Mouse (Mus musculus) spleen, embryonic (tissue): ENCODE measurements around the gene Gmcl1.

Experiments
- CTCF ChIA-PET: fragments of 350-600 bp; sonication (Branson Sonifier 250); formaldehyde crosslinking; loops from one replicate; lab custom pipeline; 2022; lab: Charles Lee

Gmcl1 gene

GRCm38 (mm10) chr6:86665560-86666307 lies 67.4 kb downstream of the Gmcl1 start:
- CTCF ChIA-PET = interaction anchor here (0.7 kb wide), 1 partner anchor 65 kb away, joined by 12 read pairs; no protein-coding TSS in a partner anchor

GRCm38 (mm10) chr6:86665076-86665475 lies 68.1 kb downstream of the Gmcl1 start:
- CTCF ChIA-PET = interaction anchor here (0.7 kb wide), 1 partner anchor 64 kb away, joined by 12 read pairs; no protein-coding TSS in a partner anchor

- CTCF ChIA-PET = no interaction called here
Observed at GRCm38 (mm10) chr6:86660161-86660877, 72.9 kb downstream of the Gmcl1 start.

- CTCF ChIA-PET = no interaction called here
Observed at GRCm38 (mm10) chr6:86658501-86658900, 74.7 kb downstream of the Gmcl1 start.

GRCm38 (mm10) chr6:86654270-86654916 lies 78.8 kb downstream of the Gmcl1 start:
- CTCF ChIA-PET = interaction anchor here (0.5 kb wide), 1 partner anchor 267 kb away, joined by 5 read pairs; no protein-coding TSS in a partner anchor

- CTCF ChIA-PET = no interaction called here
Observed at GRCm38 (mm10) chr6:86653026-86653425, 80.2 kb downstream of the Gmcl1 start.

- CTCF ChIA-PET = interaction anchor here (0.7 to 0.8 kb wide), 3 partner anchors 10 to 661 kb away, joined by 4 to 5 read pairs (median 5); no protein-coding TSS in a partner anchor
Observed at GRCm38 (mm10) chr6:86646143-86646542, 87.0 kb downstream of the Gmcl1 start.

- CTCF ChIA-PET = interaction anchor here (0.6 to 0.8 kb wide), 2 partner anchors 197 to 661 kb away, joined by 4 to 7 read pairs; no protein-coding TSS in a partner anchor
Observed at GRCm38 (mm10) chr6:86645551-86645950, 87.6 kb downstream of the Gmcl1 start.

GRCm38 (mm10) chr6:86644775-86645400 lies 88.3 kb downstream of the Gmcl1 start:
- CTCF ChIA-PET = interaction anchor here (0.6 kb wide), 1 partner anchor 197 kb away, joined by 7 read pairs; no protein-coding TSS in a partner anchor
